Mouse (Mus musculus) heart, postnatal 0 days (tissue): ENCODE data around the gene Ngp.

Experiments
- CTCF ChIP-seq: IDR thresholded peaks from 2 replicates; pipeline ENCODE4 v1.5.1; 2016; ENCODE audit warnings: antibody characterized with exemption, control low read depth, low read depth
- EP300 ChIP-seq: IDR thresholded peaks from 2 replicates; pipeline ENCODE4 v1.6.1; 2016; ENCODE audit warnings: antibody characterized with exemption, low read depth

GRCm38 (mm10) chr9:110373871-110374270, 45.7 kb upstream of the Ngp start:
- TF ChIP-seq CTCF (no peak), EP300 (no peak)
